Mouse (Mus musculus) brain, adult 10 weeks (tissue): ENCODE data around the gene Zfp866. TPM values are rescaled to one million over a fixed set of nuclear protein-coding genes. Genes with fewer than 3 reads are reported as not detected.

Source experiments
- polyA plus RNA-seq: library from polyadenylated mRNA; stranded (reverse); fragments of 350-450 nt; fragmentation: Illumina TruSeq; extraction: RNeasy Lipid Tissue Mini Kit (QIAGEN cat#74804); gene quantifications from one replicate; pipeline ENCODE4 v1.2.3, GENCODE M21; 2015; ENCODE audit warnings: low read depth, low replicate concordance

Zfp866 gene
- polyA plus RNA-seq, result 21.1 TPM

DNA sequence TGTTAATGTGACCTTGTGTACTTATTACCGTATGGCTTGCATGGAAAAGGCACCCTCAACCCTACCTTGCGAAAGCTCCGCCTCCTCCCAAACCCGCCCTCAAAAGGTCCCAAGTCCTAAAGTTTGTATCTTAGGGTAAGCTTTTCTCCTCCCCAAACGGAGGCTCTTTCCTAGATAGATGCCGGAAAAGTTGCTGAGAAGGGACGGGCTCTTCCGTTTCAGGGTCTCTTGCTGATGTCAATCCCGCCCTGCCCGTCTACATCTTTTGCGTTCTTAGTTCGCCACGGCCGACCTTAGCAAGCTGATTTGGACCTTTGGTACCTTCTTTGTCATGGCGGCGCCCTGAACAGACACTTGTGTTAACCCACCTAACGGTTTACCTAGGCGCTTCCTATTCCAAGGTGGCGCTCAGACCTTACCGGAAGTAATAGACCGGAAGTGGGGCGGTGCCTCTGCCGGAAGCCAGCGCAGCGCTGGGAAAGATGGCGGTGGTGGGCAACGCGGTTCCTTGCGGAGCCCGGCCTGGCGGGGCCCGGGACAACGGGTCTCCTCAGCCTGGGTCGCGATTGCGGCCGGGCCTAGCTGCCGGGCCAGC lies at the start of gene Zfp866, which contains the start of gene Atp13a1:
Zfp866 (minus strand) TSS at position 406 of the 595 bp plus-strand sequence.
Atp13a1 (plus strand) TSS at position 391 of the 595 bp plus-strand sequence.

GRCm38 (mm10) chr8:69832298-69832853 lies 41.4 kb upstream of the Zfp866 start, which contains the start of gene Pbx4:
Gene Pbx4, plus strand, starts transcription at chr8:69832491.

DNA sequence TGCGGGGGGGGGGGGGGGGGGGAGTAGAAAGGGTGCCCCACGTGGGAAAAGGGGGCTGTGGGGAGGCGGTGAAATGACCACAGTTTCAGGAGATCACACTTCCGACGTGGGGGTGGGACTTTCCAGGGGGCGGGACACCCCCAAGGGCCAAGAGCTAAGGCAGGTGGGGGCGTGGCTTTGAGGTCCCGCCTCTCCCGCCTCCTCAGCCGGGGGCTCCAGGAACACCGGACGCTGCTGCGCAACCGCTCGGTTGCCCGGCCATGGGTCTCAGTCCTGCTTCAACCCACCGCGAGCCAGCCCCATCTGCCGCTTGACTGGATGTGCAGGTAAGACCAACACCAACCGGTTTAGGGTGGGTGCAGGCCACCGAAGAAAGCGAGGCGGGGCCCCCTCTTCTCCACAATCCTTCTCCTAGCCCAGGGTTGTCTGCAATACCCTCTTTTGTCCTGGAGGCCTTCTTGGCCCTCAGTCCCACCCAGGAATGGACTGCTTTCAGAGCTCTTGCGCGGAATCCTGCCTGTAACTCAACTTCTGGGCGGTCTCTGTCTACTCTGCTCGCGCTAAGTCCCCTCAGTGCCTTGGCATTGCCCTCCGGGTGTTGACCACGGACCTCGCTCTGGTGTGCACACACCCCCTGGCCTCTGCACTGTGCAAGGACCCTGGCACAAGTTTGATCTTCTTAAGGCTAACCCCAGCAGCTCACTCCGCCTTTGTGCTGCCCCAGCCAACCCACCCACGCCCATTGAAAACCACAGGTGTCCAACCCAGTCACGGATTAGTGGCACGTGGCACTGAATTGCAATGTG lies 31.6 kb upstream of the Zfp866 start, which contains the start of gene Lpar2:
Lpar2 (plus strand) TSS at position 44 of the 806 bp plus-strand sequence.

DNA sequence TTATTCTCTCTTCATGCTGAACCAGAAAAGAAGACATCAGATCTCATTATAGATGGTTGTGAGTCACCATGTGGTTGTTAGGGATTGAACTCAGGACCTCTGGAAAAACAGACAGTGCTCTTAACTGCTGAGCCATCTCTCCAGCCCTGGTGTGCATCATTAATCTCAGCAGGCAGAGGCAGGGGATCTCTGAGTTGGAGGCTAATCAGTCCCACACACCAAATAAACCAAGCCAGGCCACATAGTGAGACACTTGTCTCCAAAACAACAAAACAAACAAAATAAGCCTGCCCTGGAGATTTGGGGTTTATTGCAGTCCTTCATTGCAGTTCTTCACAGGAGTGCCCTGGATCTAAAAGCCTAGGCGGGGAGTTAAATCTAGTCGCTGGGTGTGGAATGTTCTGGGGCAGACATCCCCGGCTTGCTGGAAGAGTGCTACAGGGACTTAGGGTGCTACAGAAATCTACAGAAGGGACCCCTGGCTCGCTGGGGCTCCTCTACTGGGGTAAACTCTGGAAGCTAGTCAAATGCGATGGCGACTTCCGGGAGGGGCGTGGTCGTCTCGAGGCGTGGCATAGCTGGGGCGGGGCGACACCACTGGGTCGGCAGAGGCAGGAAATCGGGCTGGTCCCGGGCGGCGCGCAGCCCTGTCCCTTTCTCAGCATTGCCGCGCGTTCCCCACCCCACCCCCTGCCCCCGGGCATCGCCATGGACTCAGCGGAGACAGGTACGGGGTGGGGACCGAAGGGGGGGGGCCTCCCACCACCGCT lies 17.3 kb upstream of the Zfp866 start, which contains the start of gene Gmip:
Gmip (plus strand) TSS at position 586 of the 770 bp plus-strand sequence.

GRCm38 (mm10) chr8:69774503-69775148 lies 16.4 kb downstream of the Zfp866 start, which contains the start of gene Gm20422:
Gene Gm20422, minus strand, starts transcription at chr8:69774886.

GRCm38 (mm10) chr8:69749544-69750454 lies 41.2 kb downstream of the Zfp866 start, which contains the start of gene Zfp963:
Gene Zfp963, minus strand, starts transcription at chr8:69749970.

Other genes with a start within 250 kb of the Zfp866 start
- gene Zfp868, start 165.6 kb downstream of the Zfp866 start, polyA plus RNA-seq, result 20.2 TPM
- gene Zfp964, start 136.7 kb downstream of the Zfp866 start, polyA plus RNA-seq, result 4.7 TPM
- gene Zfp869, start 80.5 kb downstream of the Zfp866 start, polyA plus RNA-seq, result 26.2 TPM
- 4.8 TPM for gene Zfp963, start 41.2 kb downstream of the Zfp866 start, polyA plus RNA-seq
- 1.0 TPM for gene Gm20422, start 16.3 kb downstream of the Zfp866 start, polyA plus RNA-seq
- 25.3 TPM for gene Atp13a1, start within 50 bp of the Zfp866 start, polyA plus RNA-seq
- gene Gmip, start 17.5 kb upstream of the Zfp866 start, polyA plus RNA-seq, result 11.2 TPM
- 0.27 TPM for gene Lpar2, start 31.3 kb upstream of the Zfp866 start, polyA plus RNA-seq
- 23.2 TPM for gene Pbx4, start 41.3 kb upstream of the Zfp866 start, polyA plus RNA-seq
- gene Cilp2, start 96.5 kb upstream of the Zfp866 start, polyA plus RNA-seq, result 0.22 TPM
- not detected for gene Tssk6, start 111.0 kb upstream of the Zfp866 start, polyA plus RNA-seq
- gene Ndufa13, start 111.4 kb upstream of the Zfp866 start, polyA plus RNA-seq, result 228 TPM
- gene Yjefn3, start 111.5 kb upstream of the Zfp866 start, polyA plus RNA-seq, result 14.3 TPM
- gene Gatad2a, start 205.2 kb upstream of the Zfp866 start, polyA plus RNA-seq, result 17.6 TPM